Mouse (Mus musculus): ENCODE data around the gene Gm49380. TPM values are rescaled to one million over a fixed set of nuclear protein-coding genes. Genes with fewer than 3 reads are reported as not detected.

The Gm49380 gene
- total and polyA plus RNA-seq, 2 experiments, result 0.09 TPM; not detected in 1

DNA sequence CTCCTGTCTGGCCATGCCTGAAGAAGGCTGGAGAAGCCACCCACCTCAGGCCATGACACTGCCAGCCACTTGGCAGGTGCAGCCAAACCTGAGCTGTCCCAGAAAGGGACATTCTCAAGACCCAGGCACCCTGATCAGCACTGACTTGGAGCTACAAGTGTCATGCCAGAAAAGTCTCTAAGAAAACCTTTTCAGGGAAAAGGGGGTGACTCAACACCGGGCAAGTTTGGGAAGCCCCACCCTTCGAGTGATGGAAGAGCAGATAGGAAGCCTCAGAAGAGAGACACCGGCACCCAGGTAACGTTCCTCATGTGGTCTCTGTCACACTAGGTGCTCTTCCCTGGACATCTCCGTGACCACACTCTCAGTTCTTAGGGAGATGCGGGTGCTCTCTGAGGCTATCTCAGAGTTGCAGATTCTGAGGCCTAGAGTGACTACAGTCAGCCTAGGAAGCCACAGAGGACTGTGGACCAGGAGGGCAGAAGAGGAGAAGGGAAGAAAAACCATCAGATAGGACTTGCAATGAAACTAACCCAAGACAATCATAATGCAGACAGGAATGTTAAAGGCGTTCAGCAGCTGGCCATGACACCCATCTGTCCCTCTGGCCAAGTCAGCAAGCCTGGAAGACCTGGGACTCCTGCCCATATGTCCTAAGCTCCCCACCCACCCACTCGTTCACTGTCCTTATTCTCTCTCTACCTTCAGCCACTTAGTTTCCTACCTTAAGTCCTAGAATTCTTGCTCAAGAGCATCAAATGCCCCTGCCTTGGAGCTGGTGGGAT is 63.7 kb downstream of the Gm49380 start:
- Histone ChIP-seq H3K27ac (replicated peaks; ENCODE audit: insufficient read depth, low read depth, low read length) (no peak overlapping the region), H3K36me3 (ENCODE audit: control insufficient read depth, insufficient read depth, low read length) (no peaks in the 10 kb centered on the region), H3K4me1 (ENCODE audit: control insufficient read depth, insufficient read depth, low read length) (no peaks in the 10 kb centered on the region), H3K9ac (ENCODE audit: low read depth, low read length) (no peak overlapping the region), H3K4me3 (ENCODE audit: insufficient read depth, low read depth, low read length) (no peak overlapping the region), H3K79me2 (ENCODE audit: control insufficient read depth, insufficient read depth, low read length) (no peaks in the 10 kb centered on the region), H3K27me3 (ENCODE audit: control insufficient read depth, insufficient read depth, low read length) (no peaks in the 10 kb centered on the region)
- 85% methylated on average over 8 of the region's 8 CpGs for WGBS
- TF ChIP-seq CTCF (IDR thresholded peaks at IDR 0.05; ENCODE audit: low read depth, low read length), result no peak
- TF ChIP-seq POLR2A (IDR thresholded peaks at IDR 0.05; ENCODE audit: extremely low read depth, insufficient read depth, low read length), result no peak
- no peak for DNase-seq (ENCODE audit: extremely low read depth, low read depth, low spot score)

DNA sequence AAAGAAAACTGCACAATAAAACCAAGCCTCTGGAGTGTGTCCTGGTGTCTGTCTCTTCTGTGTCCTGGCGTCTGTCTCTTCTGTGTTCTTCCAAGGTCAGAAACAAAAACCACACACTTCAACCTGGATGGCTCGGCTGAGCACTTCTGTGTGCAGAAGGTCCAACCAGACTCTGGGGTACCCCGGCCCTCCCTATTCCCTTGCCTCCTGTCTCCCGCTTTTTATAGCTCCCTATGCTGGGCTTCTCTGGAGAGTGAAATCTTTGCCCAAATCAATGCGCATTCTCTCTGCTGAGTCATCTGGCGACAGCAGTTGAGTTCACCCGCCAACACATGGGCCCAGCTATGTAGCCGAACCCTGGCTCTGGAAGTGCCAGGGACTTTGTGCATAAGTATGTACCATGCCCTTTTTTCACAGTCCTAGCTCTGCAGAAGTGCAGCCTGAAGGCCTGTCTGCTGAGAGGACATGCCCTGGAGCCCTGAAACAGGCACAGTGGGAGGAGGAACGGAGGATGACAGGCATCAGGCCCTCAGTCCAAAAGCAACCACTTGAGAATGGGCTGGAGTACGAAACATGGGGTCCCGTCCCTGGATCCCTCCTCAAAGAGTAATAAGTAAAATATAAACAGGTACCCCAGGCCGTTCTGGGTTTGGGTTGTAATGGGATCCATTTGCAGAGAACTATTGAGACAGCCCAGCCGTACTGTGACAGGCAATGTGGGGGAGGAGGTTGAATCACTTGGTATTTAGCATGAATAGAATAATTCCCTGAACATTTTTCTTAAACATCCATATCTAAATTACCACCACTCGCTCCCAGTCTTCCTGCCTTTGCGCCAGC is 64.5 kb downstream of the Gm49380 start:
- TF ChIP-seq CTCF (IDR thresholded peaks at IDR 0.05; ENCODE audit: low read depth, low read length) (no peak), POLR2A (IDR thresholded peaks at IDR 0.05; ENCODE audit: extremely low read depth, insufficient read depth, low read length) (no peak)
- Histone ChIP-seq H3K9ac (ENCODE audit: low read depth, low read length) (no peak overlapping the region), H3K4me1 (ENCODE audit: control insufficient read depth, insufficient read depth, low read length) (no peaks in the 10 kb centered on the region), H3K36me3 (ENCODE audit: control insufficient read depth, insufficient read depth, low read length) (no peaks in the 10 kb centered on the region), H3K27ac (replicated peaks; ENCODE audit: insufficient read depth, low read depth, low read length) (no peak overlapping the region), H3K4me3 (ENCODE audit: insufficient read depth, low read depth, low read length) (no peak overlapping the region), H3K79me2 (ENCODE audit: control insufficient read depth, insufficient read depth, low read length) (no peaks in the 10 kb centered on the region), H3K27me3 (ENCODE audit: control insufficient read depth, insufficient read depth, low read length) (peaks cover 2% of the 10 kb centered on the region; the same call in 1 of the 2 replicates)
- WGBS, result 78% methylated on average over 15 of the region's 15 CpGs
- no peak for DNase-seq (ENCODE audit: extremely low read depth, low read depth, low spot score)

DNA sequence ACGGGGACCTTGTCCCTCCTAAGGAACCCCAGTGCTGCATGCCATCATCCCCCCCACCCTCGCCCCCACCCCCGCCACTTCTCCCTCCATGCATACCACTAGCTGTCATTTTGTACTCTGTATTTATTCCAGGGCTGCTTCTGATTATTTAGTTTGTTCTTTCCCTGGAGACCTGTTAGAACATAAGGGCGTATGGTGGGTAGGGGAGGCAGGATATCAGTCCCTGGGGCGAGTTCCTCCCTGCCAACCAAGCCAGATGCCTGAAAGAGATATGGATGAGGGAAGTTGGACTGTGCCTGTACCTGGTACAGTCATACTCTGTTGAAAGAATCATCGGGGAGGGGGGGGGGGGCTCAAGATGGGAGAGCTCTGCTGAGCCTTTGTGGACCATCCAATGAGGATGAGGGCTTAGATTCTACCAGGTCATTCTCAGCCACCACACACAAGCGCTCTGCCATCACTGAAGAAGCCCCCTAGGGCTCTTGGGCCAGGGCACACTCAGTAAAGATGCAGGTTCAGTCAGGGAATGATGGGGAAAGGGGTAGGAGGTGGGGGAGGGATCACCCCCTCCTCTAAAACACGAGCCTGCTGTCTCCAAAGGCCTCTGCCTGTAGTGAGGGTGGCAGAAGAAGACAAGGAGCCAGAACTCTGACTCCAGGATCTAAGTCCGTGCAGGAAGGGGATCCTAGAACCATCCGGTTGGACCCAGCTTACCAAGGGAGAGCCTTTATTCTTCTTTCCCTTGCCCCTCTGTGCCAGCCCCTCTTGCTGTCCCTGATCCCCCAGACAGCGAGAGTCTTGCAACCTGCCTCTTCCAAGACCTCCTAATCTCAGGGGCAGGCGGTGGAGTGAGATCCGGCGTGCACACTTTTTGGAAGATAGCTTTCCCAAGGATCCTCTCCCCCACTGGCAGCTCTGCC is 65.5 kb downstream of the Gm49380 start:
- Histone ChIP-seq H3K4me3 (ENCODE audit: insufficient read depth, low read depth, low read length) (no peak overlapping the region), H3K27ac (replicated peaks; ENCODE audit: insufficient read depth, low read depth, low read length) (no peak overlapping the region), H3K27me3 (ENCODE audit: control insufficient read depth, insufficient read depth, low read length) (peaks cover 2% of the 10 kb centered on the region; the same call in 1 of the 2 replicates), H3K79me2 (ENCODE audit: control insufficient read depth, insufficient read depth, low read length) (no peaks in the 10 kb centered on the region), H3K36me3 (ENCODE audit: control insufficient read depth, insufficient read depth, low read length) (no peaks in the 10 kb centered on the region), H3K9ac (ENCODE audit: low read depth, low read length) (no peak overlapping the region), H3K4me1 (ENCODE audit: control insufficient read depth, insufficient read depth, low read length) (no peaks in the 10 kb centered on the region)
- TF ChIP-seq CTCF (IDR thresholded peaks at IDR 0.05; ENCODE audit: low read depth, low read length) (no peak), POLR2A (IDR thresholded peaks at IDR 0.05; ENCODE audit: extremely low read depth, insufficient read depth, low read length) (no peak)
- WGBS, result 76% methylated on average over 14 of the region's 14 CpGs
- DNase-seq (ENCODE audit: extremely low read depth, low read depth, low spot score), result no peak

DNA sequence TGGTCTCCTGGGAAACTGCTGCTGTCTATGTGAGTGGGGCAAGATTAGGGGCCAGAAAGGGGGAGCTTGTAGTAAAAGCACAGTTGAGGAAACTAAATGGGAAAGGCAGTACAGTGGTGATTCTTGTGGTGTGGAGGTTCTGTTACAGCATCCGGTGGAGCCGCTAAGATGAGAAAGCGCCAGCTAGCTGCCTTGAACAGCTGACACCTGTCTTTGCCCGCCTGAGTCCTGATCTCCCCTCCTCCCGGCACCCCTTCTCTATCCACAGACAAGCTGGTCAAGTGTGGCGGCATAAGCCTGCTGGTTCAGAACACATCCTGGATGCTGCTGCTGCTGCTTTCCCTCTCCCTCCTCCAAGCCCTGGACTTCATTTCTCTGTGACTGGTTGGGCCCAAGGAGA is 66.2 kb downstream of the Gm49380 start:
- H3K9ac ChIP-seq (ENCODE audit: low read depth, low read length), result no peak overlapping the region
- no peaks in the 10 kb centered on the region for H3K79me2 ChIP-seq (ENCODE audit: control insufficient read depth, insufficient read depth, low read length)
- DNase-seq (ENCODE audit: extremely low read depth, low read depth, low spot score), result no peak
- 66% methylated on average over 6 of the region's 6 CpGs for WGBS
- no peak overlapping the region for H3K4me3 ChIP-seq (ENCODE audit: insufficient read depth, low read depth, low read length)
- peaks cover 2% of the 10 kb centered on the region; the same call in 1 of the 2 replicates for H3K27me3 ChIP-seq (ENCODE audit: control insufficient read depth, insufficient read depth, low read length)
- H3K27ac ChIP-seq (replicated peaks; ENCODE audit: insufficient read depth, low read depth, low read length), result no peak overlapping the region
- no peaks in the 10 kb centered on the region for H3K36me3 ChIP-seq (ENCODE audit: control insufficient read depth, insufficient read depth, low read length)
- TF ChIP-seq CTCF (IDR thresholded peaks at IDR 0.05; ENCODE audit: low read depth, low read length) (no peak), POLR2A (IDR thresholded peaks at IDR 0.05; ENCODE audit: extremely low read depth, insufficient read depth, low read length) (no peak)
- H3K4me1 ChIP-seq (ENCODE audit: control insufficient read depth, insufficient read depth, low read length), result no peaks in the 10 kb centered on the region

DNA sequence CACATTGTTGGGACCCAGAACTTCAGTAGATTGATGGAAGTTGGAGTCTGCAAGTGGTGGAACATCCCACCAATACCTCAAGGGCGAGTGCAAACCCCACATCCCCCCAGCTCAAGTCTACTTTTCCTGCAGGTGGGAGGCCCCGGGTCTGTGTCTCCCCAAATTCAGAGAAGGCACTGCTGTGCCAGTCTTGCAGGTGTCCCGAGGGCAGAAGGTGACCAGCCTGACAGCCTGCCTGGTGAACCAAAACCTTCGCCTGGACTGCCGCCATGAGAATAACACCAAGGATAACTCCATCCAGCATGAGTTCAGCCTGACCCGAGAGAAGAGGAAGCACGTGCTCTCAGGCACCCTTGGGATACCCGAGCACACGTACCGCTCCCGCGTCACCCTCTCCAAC is 66.9 kb downstream of the Gm49380 start:
- no peaks in the 10 kb centered on the region for H3K79me2 ChIP-seq (ENCODE audit: control insufficient read depth, insufficient read depth, low read length)
- DNase-seq (ENCODE audit: extremely low read depth, low read depth, low spot score), result no peak
- 84% methylated on average over 12 of the region's 12 CpGs for WGBS
- no peaks in the 10 kb centered on the region for H3K4me1 ChIP-seq (ENCODE audit: control insufficient read depth, insufficient read depth, low read length)
- H3K27me3 ChIP-seq (ENCODE audit: control insufficient read depth, insufficient read depth, low read length), result peaks cover 2% of the 10 kb centered on the region; the same call in 1 of the 2 replicates
- no peak overlapping the region for H3K9ac ChIP-seq (ENCODE audit: low read depth, low read length)
- H3K4me3 ChIP-seq (ENCODE audit: insufficient read depth, low read depth, low read length), result no peak overlapping the region
- H3K27ac ChIP-seq (replicated peaks; ENCODE audit: insufficient read depth, low read depth, low read length), result no peak overlapping the region
- TF ChIP-seq POLR2A (IDR thresholded peaks at IDR 0.05; ENCODE audit: extremely low read depth, insufficient read depth, low read length), result no peak
- TF ChIP-seq CTCF (IDR thresholded peaks at IDR 0.05; ENCODE audit: low read depth, low read length), result no peak
- H3K36me3 ChIP-seq (ENCODE audit: control insufficient read depth, insufficient read depth, low read length), result no peaks in the 10 kb centered on the region

Data from liver, adult 2 months (tissue).